Mouse (Mus musculus) cortical plate, adult 2 months (tissue): ENCODE data around the gene Hephl1. TPM values are rescaled to one million over a fixed set of nuclear protein-coding genes. Genes with fewer than 3 reads are reported as not detected.
A peak's percentile ranks its signal among the peaks of the same experiment; 100 is the strongest.

ENCODE experiments used
- H3K27ac ChIP-seq: fragments of 200-500 bp; 2 replicates; pipeline ENCODE4 v1.5.1; 2012; ENCODE audit warnings: low read length, control low read depth, inconsistent platforms; ENCODE audit not compliant: insufficient read depth
- H3K4me1 ChIP-seq: fragments of 200-500 bp; 2 replicates; pipeline ENCODE4 v1.6.1; 2011; ENCODE audit warnings: low read length; ENCODE audit not compliant: control insufficient read depth, insufficient read depth
- H3K4me3 ChIP-seq: fragments of 200-500 bp; 2 replicates; pipeline ENCODE4 v1.5.1; 2011; ENCODE audit warnings: mild to moderate bottlenecking, low read length, control low read depth; ENCODE audit not compliant: insufficient read depth
- CTCF ChIP-seq: fragments of 200-500 bp; IDR thresholded peaks from 2 replicates; pipeline ENCODE4 v1.5.1; 2011; ENCODE audit warnings: mild to moderate bottlenecking, control low read depth, low read length; ENCODE audit not compliant: insufficient read depth; ENCODE audit errors: extremely low read depth
- POLR2A ChIP-seq: fragments of 200-500 bp; IDR thresholded peaks from 2 replicates; pipeline ENCODE4 v1.6.1; 2011; ENCODE audit warnings: mild to moderate bottlenecking, low read length, control low read depth; ENCODE audit not compliant: insufficient read depth; ENCODE audit errors: extremely low read depth
- polyA plus RNA-seq: library from polyadenylated mRNA; depleted of rRNA; stranded (reverse); fragments of >200 nt; gene quantifications from 2 replicates; pipeline ENCODE4 v1.2.3, GENCODE M21; 2012

Gene Hephl1
- polyA plus RNA-seq, 1 experiment, result not detected

- TF ChIP-seq CTCF (no peak), POLR2A (no peak)
- no peak overlapping the region for H3K27ac ChIP-seq
- H3K4me1 ChIP-seq, result no peaks in the 10 kb centered on the region; the same call in 1 of the 2 replicates
- H3K4me3 ChIP-seq, result no peak overlapping the region
Measured at GRCm38 (mm10) chr9:15037704-15038103, 74.2 kb downstream of the Hephl1 start.

GRCm38 (mm10) chr9:15037237-15037636, 74.7 kb downstream of the Hephl1 start:
- no peaks in the 10 kb centered on the region; the same call in 1 of the 2 replicates for H3K4me1 ChIP-seq
- no peak for TF ChIP-seq POLR2A
- TF ChIP-seq CTCF, result no peak

GRCm38 (mm10) chr9:15036807-15037206, 75.1 kb downstream of the Hephl1 start:
- no peaks in the 10 kb centered on the region; the same call in 1 of the 2 replicates for H3K4me1 ChIP-seq
- no peak overlapping the region for H3K27ac ChIP-seq
- TF ChIP-seq CTCF (no peak), POLR2A (no peak)
- H3K4me3 ChIP-seq, result no peak overlapping the region

More at GRCm38 (mm10) chr9:15037237-15037636, 74.7 kb downstream of the Hephl1 start:
- no peak overlapping the region for H3K4me3 ChIP-seq
- H3K27ac ChIP-seq, result no peak overlapping the region

GRCm38 (mm10) chr9:15036405-15036804, 75.5 kb downstream of the Hephl1 start:
- no peak overlapping the region for H3K27ac ChIP-seq
- no peak overlapping the region for H3K4me3 ChIP-seq
- TF ChIP-seq CTCF, result no peak
- no peak for TF ChIP-seq POLR2A
- no peaks in the 10 kb centered on the region; the same call in 1 of the 2 replicates for H3K4me1 ChIP-seq

GRCm38 (mm10) chr9:15035979-15036378, 75.9 kb downstream of the Hephl1 start:
- Histone ChIP-seq H3K27ac (no peak overlapping the region), H3K4me3 (no peak overlapping the region), H3K4me1 (no peaks in the 10 kb centered on the region; the same call in 1 of the 2 replicates)
- no peak for TF ChIP-seq POLR2A
- TF ChIP-seq CTCF, result no peak

GRCm38 (mm10) chr9:15034546-15035273, 77.2 kb downstream of the Hephl1 start:
- no peak overlapping the region for H3K4me3 ChIP-seq
- no peaks in the 10 kb centered on the region; the same call in 1 of the 2 replicates for H3K4me1 ChIP-seq
- no peak for TF ChIP-seq POLR2A
- no peak for TF ChIP-seq CTCF
- no peak overlapping the region for H3K27ac ChIP-seq

- H3K4me3 ChIP-seq, result no peak overlapping the region
- TF ChIP-seq POLR2A, result no peak
- peak; percentile 46 for TF ChIP-seq CTCF
- no peak overlapping the region for H3K27ac ChIP-seq
- no peaks in the 10 kb centered on the region; the same call in 1 of the 2 replicates for H3K4me1 ChIP-seq
Measured at GRCm38 (mm10) chr9:15033568-15034160, 78.2 kb downstream of the Hephl1 start.

- Histone ChIP-seq H3K4me1 (no peaks in the 10 kb centered on the region; the same call in 1 of the 2 replicates), H3K27ac (no peak overlapping the region), H3K4me3 (no peak overlapping the region)
- no peak for TF ChIP-seq CTCF
- TF ChIP-seq POLR2A, result no peak
Measured at GRCm38 (mm10) chr9:15032797-15033196, 79.1 kb downstream of the Hephl1 start.

- TF ChIP-seq POLR2A, result no peak
- no peak for TF ChIP-seq CTCF
- Histone ChIP-seq H3K4me1 (no peaks in the 10 kb centered on the region), H3K4me3 (no peak overlapping the region), H3K27ac (no peak overlapping the region)
Measured at GRCm38 (mm10) chr9:15030771-15031170, 81.1 kb downstream of the Hephl1 start.
